Mouse (Mus musculus) forebrain, embryonic 16.5 days (tissue): ENCODE measurements around the gene Rbm41. TPM values are rescaled to one million over a fixed set of nuclear protein-coding genes. Genes with fewer than 3 reads are reported as not detected.

Experiments used
- ATAC-seq: fragments of 200-750 bp; cut with Nextera tagmentation; 2 replicates; pipeline ENCODE4 v1.8.0; 2017; ENCODE audit warnings: mild to moderate bottlenecking, moderate library complexity
- H3K27ac ChIP-seq: fragments of 300-500 bp; sonication (generic); 2 replicates; pipeline ENCODE4 v1.5.1; 2014; ENCODE audit warnings: low read length, control low read depth
- H3K27me3 ChIP-seq: fragments of 300-500 bp; sonication (generic); replicated peaks from 2 replicates; pipeline ENCODE4 v1.6.1; 2014; ENCODE audit warnings: low read length; ENCODE audit not compliant: control insufficient read depth, insufficient read depth
- H3K36me3 ChIP-seq: fragments of 300-500 bp; sonication (generic); 2 replicates; pipeline ENCODE4 v1.6.1; 2014; ENCODE audit not compliant: control insufficient read depth, insufficient read depth
- H3K4me1 ChIP-seq: fragments of 300-500 bp; sonication (generic); replicated peaks from 2 replicates; pipeline ENCODE4 v1.6.1; 2014; ENCODE audit warnings: low read length; ENCODE audit not compliant: control insufficient read depth, insufficient read depth
- H3K4me2 ChIP-seq: fragments of 300-500 bp; sonication (generic); 2 replicates; pipeline ENCODE4 v1.6.1; 2014; ENCODE audit warnings: mild to moderate bottlenecking, low read length, control low read depth
- H3K4me3 ChIP-seq: fragments of 300-500 bp; sonication (generic); replicated peaks from 2 replicates; pipeline ENCODE4 v1.5.1; 2014; ENCODE audit warnings: mild to moderate bottlenecking, low read length, control low read depth
- H3K9ac ChIP-seq: fragments of 300-500 bp; sonication (generic); replicated peaks from 2 replicates; pipeline ENCODE4 v1.6.1; 2014; ENCODE audit warnings: low read depth, low read length, control low read depth
- H3K9me3 ChIP-seq: fragments of 300-500 bp; sonication (generic); 2 replicates; pipeline ENCODE4 v1.6.1; 2016; ENCODE audit warnings: low read length; ENCODE audit not compliant: control insufficient read depth
- WGBS: fragments of 180-500 bp; shearing (Covaris S2); extraction: QIAGEN DNeasy Blood & Tissue Kit; methylation state at CpG from one replicate; pipeline ENCODE4 v1.1.7; 2014; 5-methylcytosine and 5-hydroxymethylcytosine counted together
- polyA plus RNA-seq: library from polyadenylated mRNA; unstranded; fragments of >200 nt; fragmentation: Nextera tagmentation; extraction: Ambion mirVana; gene quantifications from 2 replicates; pipeline ENCODE4 v1.2.1, GENCODE M21; 2015

Gene Rbm41
- polyA plus RNA-seq, 1 experiment from 2014 or later, result 7.0 TPM

DNA sequence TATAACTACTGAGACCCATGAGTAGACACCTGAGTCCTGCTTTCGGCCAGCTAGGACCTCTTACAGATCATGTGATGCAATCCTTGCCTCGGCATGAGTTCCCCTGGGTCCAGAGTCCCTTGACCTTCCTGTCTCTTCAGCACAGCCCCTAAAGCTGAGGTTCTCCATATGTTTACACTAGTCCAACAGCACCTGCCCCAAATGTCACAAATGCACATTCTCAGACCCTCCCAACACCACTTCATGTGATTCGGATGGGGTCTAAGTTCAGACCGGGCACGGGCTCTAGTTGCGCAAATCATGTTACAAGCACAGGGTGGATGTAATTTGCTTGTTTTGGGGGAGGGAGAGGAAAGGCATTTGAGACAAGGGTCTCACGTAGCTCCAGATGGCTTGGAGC, 121.3 kb downstream of the Rbm41 start:
- WGBS, result 88% methylated on average over 7 of the region's 7 CpGs
- Histone ChIP-seq H3K4me2 (no peak overlapping the region), H3K9me3 (no peaks in the 10 kb centered on the region), H3K27ac (no peak overlapping the region), H3K9ac (no peak overlapping the region), H3K27me3 (0 out of 2 replicates have a peak, but pooled peaks cover 2% of the 10 kb centered on the region), H3K4me3 (no peak overlapping the region), H3K4me1 (no peaks in the 10 kb centered on the region), H3K36me3 (no peaks in the 10 kb centered on the region)
- no peak for ATAC-seq

DNA sequence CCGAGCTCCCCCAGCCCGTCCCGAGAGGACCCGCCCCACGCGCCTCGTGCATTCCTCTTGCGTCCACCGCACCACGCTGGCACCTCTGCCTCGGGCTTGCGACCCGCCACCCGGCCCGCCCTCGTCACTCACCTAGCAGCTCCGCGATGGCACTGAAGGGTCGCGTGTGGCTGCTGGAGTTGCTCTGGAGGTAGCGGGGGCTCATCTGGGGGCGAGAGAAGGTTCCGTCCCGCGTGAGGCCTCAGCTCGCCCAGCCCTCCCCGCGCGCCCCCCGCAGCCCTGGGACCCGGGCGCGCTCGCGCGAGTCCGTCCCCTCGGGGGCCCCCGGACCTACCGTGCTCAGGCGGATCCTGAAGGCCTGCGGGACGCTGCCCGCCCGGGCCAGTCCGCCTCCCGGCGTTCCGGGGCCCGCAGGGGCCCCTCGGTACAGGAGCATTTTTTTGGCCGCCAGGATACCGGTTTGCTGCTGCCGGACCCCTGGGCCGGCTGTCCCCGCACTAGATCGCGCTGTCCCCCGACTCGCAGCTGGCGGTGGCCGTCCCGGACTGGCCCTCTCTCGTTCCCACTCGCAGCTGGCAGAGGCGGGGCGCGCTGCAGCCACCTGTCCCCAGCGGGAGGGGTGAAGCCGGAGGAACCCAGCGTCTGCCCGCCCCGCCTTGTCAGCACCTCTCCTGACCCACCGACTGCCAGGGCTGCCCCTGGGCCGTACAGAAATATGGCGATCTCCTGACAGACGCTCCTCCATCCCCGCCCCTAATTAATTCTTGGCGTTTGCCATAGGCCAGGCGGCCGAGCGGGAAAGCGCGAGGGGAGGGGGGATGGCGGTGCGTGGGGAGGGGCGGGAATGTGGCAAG, 127.2 kb downstream of the Rbm41 start, which contains the start of gene Morc4:
Gene Morc4, minus strand, starts transcription at position 740 of the 854 bp plus-strand sequence.
- Histone ChIP-seq H3K9ac (peak within 1 kb of the TSS; percentile 61), H3K4me1 (no peaks in the 10 kb centered on the region), H3K4me3 (peak within 1 kb of the TSS; percentile 59), H3K9me3 (no peaks in the 10 kb centered on the region), H3K27me3 (0 out of 2 replicates have a peak, but pooled peaks cover 2% of the 10 kb centered on the region), H3K27ac (no peak within 1 kb of the TSS), H3K36me3 (no peaks in the 10 kb centered on the region), H3K4me2 (peak within 1 kb of the TSS; percentile 67)
- ATAC-seq, result peak; percentile 95
- 25% methylated on average over 64 of the region's 87 CpGs for WGBS

DNA sequence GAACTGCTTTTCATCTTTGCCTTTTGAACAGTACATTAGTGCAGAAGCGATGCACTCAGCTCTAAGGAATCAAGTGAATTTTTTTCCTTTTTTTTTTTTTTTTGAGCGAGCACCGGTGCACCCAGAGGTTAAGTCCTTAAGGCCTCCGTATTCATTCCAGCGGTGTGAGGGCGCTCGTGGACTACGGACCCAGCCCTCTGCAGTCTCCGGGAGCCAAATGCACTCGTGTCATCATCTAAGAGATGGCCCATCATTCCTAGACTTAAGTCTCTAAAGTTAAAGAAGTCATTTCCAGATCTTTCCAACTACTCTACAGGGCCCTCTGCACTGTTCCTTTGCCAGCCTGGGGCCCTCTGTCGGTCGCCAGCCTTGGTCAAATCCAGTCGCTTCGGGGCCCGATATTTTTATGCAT, 128.1 kb downstream of the Rbm41 start:
- Histone ChIP-seq H3K4me2 (peak overlapping the region; percentile 67), H3K4me3 (peak overlapping the region; percentile 59), H3K27me3 (0 out of 2 replicates have a peak, but pooled peaks cover 1% of the 10 kb centered on the region), H3K36me3 (no peaks in the 10 kb centered on the region), H3K9ac (no peak overlapping the region), H3K4me1 (no peaks in the 10 kb centered on the region), H3K9me3 (no peaks in the 10 kb centered on the region), H3K27ac (no peak overlapping the region)
- WGBS, result 20% methylated on average over 15 of the region's 15 CpGs
- peak; percentile 41; the same call in 1 of the 2 replicates for ATAC-seq

DNA sequence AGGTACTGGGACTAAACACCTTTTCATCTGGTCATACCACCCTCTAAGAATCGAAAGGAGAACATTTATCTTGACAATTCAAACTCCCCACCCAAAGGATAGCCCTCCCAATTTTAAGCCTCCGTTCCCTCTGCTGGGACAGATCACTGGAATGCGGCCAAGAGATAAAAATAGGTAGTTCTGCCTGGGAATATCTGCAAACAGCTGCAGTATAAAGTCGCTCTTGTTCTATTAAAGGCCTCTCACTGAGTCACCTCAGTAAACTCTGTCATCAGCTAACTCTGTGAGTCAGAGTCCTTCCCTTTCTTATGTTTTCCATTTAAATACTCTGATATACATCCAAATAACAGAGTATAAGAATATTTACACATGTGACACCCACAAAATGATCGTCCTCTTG, 139.0 kb downstream of the Rbm41 start:
- no peak overlapping the region for H3K9ac ChIP-seq
- no peak overlapping the region for H3K4me3 ChIP-seq
- H3K9me3 ChIP-seq, result no peaks in the 10 kb centered on the region
- H3K4me1 ChIP-seq, result no peaks in the 10 kb centered on the region
- no peak overlapping the region for H3K4me2 ChIP-seq
- ATAC-seq, result no peak
- no peak overlapping the region for H3K27ac ChIP-seq
- WGBS, result 76% methylated on average over 5 of the region's 5 CpGs
- no peaks in the 10 kb centered on the region for H3K36me3 ChIP-seq
- no peaks in the 10 kb centered on the region; the same call in 1 of the 2 replicates for H3K27me3 ChIP-seq

- Histone ChIP-seq H3K9ac (no peak overlapping the region), H3K36me3 (no peaks in the 10 kb centered on the region), H3K27ac (no peak overlapping the region), H3K27me3 (no peaks in the 10 kb centered on the region; the same call in 1 of the 2 replicates), H3K4me3 (no peak overlapping the region), H3K4me1 (no peaks in the 10 kb centered on the region), H3K9me3 (no peaks in the 10 kb centered on the region), H3K4me2 (no peak overlapping the region)
- 92% methylated on average over 4 of the region's 4 CpGs for WGBS
- no peak for ATAC-seq
Measured at GRCm38 (mm10) chrX:139854795-139855194, 143.6 kb downstream of the Rbm41 start.

DNA sequence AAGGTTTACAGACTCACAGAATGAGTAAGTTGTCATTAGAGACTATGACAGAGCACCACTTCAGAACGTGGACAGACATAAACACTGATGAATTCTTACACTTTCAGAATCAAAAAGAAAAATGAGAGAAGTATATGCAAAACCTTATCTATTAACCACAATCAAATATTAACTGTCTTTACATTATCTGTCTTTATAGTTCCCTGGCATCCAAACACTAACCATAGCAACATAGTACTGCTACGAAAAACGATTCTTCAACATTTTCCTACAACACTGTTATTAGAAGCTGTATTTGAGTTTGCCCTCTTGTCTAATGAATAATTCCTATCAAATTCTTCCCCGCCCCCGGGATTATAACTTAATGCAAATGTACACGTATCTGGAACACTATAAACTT, 157.3 kb downstream of the Rbm41 start:
- Histone ChIP-seq H3K9me3 (no peaks in the 10 kb centered on the region), H3K4me2 (no peak overlapping the region), H3K27ac (no peak overlapping the region), H3K9ac (no peak overlapping the region), H3K27me3 (no peaks in the 10 kb centered on the region), H3K4me3 (no peak overlapping the region), H3K36me3 (no peaks in the 10 kb centered on the region), H3K4me1 (no peaks in the 10 kb centered on the region)
- 81% methylated on average over 6 of the region's 6 CpGs for WGBS
- ATAC-seq, result no peak

Other genes starting within 250 kb of the Rbm41 start
- gene Ripply1, start 216.2 kb downstream of the Rbm41 start, polyA plus RNA-seq, result not detected in 2 replicates
- gene Cldn2, start 197.8 kb downstream of the Rbm41 start, polyA plus RNA-seq, result 0.89 and 1.3 TPM in 2 replicates
- 2.6 and 3.7 TPM in 2 replicates for gene Morc4, start 126.9 kb downstream of the Rbm41 start, polyA plus RNA-seq
- 2.5 TPM in 1 of 2 replicates, not detected in the other for gene Nup62cl, start 64.1 kb upstream of the Rbm41 start, polyA plus RNA-seq
- gene Pih1h3b, start 64.3 kb upstream of the Rbm41 start, polyA plus RNA-seq, result not detected in 2 replicates